Mouse (Mus musculus) liver, adult 2 months (tissue): ENCODE measurements around the gene Rpl38.

Experiments
- CTCF ChIP-seq: fragments of 200-500 bp; IDR thresholded peaks from 2 replicates; pipeline ENCODE4 v1.5.1; 2011; ENCODE audit warnings: low read depth, low read length, control low read depth
- POLR2A ChIP-seq: fragments of 200-500 bp; IDR thresholded peaks from 2 replicates; pipeline ENCODE4 v1.6.1; 2011; ENCODE audit warnings: low read length, control low read depth; ENCODE audit not compliant: insufficient read depth; ENCODE audit errors: extremely low read depth

DNA sequence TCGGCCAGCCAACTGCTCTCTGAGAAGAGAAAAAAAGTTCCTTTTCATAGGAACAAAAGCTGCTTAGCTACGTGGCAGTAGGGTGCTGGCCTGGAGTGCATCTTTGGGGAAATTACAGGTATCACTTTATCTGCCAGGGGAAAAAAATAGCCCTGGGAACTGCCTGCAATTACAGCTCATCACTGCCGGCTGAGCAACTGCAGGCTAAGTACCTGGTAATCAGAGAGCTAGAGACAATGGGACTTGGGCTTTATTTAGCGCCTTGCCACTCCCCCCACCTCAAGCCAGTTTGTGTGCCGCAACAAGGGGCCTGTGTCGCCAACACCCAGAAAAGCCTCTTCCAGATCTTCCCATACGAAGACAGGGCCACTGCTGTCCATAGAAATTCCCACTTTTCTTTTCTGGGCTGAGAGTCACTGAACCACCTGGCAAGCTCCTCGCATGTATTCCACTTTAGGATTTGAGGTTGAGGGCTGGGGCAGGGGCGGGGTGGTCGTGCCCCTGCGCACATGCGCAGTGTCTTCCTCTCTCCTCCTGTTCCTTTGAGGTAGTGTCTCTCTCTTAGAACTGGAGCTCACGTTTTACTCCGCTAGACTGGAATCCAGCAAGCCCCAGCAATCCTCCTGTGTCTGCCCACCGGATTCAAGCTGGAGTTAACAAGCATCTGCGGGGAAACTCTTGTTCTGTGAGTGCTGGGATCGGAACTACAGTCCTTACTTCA, 49.5 kb upstream of the Rpl38 start:
- TF ChIP-seq CTCF (no peak), POLR2A (no peak)
